Mouse (Mus musculus) heart, adult 2 months (tissue): Measurements from ENCODE around the gene Eif6.

Source experiments
- CTCF ChIP-seq: fragments of 200-600 bp; IDR thresholded peaks from 2 replicates; pipeline ENCODE4 v1.8.1; 2022; ENCODE audit warnings: antibody characterized with exemption, mild to moderate bottlenecking, moderate library complexity
- POLR2A ChIP-seq: fragments of 200-500 bp; IDR thresholded peaks from 2 replicates; pipeline ENCODE4 v1.6.1; 2011; ENCODE audit warnings: mild to moderate bottlenecking, low read depth, low read length, control low read depth; ENCODE audit not compliant: insufficient read depth

GRCm38 (mm10) chr2:155814829-155815228 is 11.9 kb downstream of the Eif6 start:
- TF ChIP-seq CTCF (no peak), POLR2A (no peak)
